Mouse (Mus musculus) midbrain, embryonic 13.5 days (tissue): ENCODE results near the gene Pik3cb. TPM values are rescaled to one million over a fixed set of nuclear protein-coding genes. Genes with fewer than 3 reads are reported as not detected.

Experiments
- polyA plus RNA-seq: library from polyadenylated mRNA; unstranded; fragments of >200 nt; fragmentation: Nextera tagmentation; extraction: Ambion mirVana; gene quantifications from 2 replicates; pipeline ENCODE4 v1.2.1, GENCODE M21; 2015

Gene Pik3cb
- polyA plus RNA-seq, 1 experiment from 2014 or later = 3.1 TPM

Other genes with a start within 250 kb of the Pik3cb start
- gene 7420426K07Rik, start 237.5 kb downstream of the Pik3cb start, polyA plus RNA-seq = not detected in 2 replicates
- gene Foxl2, start 185.3 kb downstream of the Pik3cb start, polyA plus RNA-seq = 0.54 and 0.75 TPM in 2 replicates
- 105 and 107 TPM in 2 replicates for gene Faim, start 154.2 kb downstream of the Pik3cb start, polyA plus RNA-seq
- 0.09 and 0.26 TPM in 2 replicates for gene Gm1123, start 104.9 kb downstream of the Pik3cb start, polyA plus RNA-seq
- gene Faiml, start 96.6 kb upstream of the Pik3cb start, polyA plus RNA-seq = not detected in 2 replicates
- 79.4 and 80.2 TPM in 2 replicates for gene Cep70, start 102.7 kb upstream of the Pik3cb start, polyA plus RNA-seq
- 0.30 and 0.46 TPM in 2 replicates for gene Esyt3, start 217.9 kb upstream of the Pik3cb start, polyA plus RNA-seq